Mouse (Mus musculus) lung, postnatal 4 days (tissue): ENCODE measurements around the gene Rps6kb2.

Experiments used
- DNase-seq, 2 experiments: peaks; one replicate each; pipeline ENCODE4 v3.0.0; 2021

The Rps6kb2 gene

GRCm38 (mm10) chr19:4187303-4187702 lies 24.1 kb upstream of the Rps6kb2 start:
- no peak for DNase-seq

GRCm38 (mm10) chr19:4184976-4185975 lies 22.1 kb upstream of the Rps6kb2 start:
- peak; percentile 44 to 55 for DNase-seq

- no peak for DNase-seq
These were observed 20.5 kb upstream of the Rps6kb2 start for GRCm38 (mm10) chr19:4183689-4184088.

- DNase-seq: peak; percentile 75 to 77
These were observed 18.7 kb upstream of the Rps6kb2 start for GRCm38 (mm10) chr19:4181892-4182291.

- DNase-seq: no peak
These were observed 17.3 kb upstream of the Rps6kb2 start for GRCm38 (mm10) chr19:4180411-4180810.

GRCm38 (mm10) chr19:4175368-4175947 lies 12.3 kb upstream of the Rps6kb2 start, which contains the start of gene Carns1:
Gene Carns1 (minus strand): TSS chr19:4175479.
- DNase-seq: peak; percentile 52 to 64

- no peak for DNase-seq
These were observed 9.8 kb upstream of the Rps6kb2 start for GRCm38 (mm10) chr19:4172925-4173324.

GRCm38 (mm10) chr19:4171393-4172290 lies 8.5 kb upstream of the Rps6kb2 start:
- peak; percentile 51 to 81 for DNase-seq

- DNase-seq: no peak
These were observed 7.7 kb upstream of the Rps6kb2 start for GRCm38 (mm10) chr19:4170723-4171392.

GRCm38 (mm10) chr19:4169810-4170209 lies 6.7 kb upstream of the Rps6kb2 start:
- DNase-seq: no peak

- DNase-seq: peak; percentile 100
These were observed 6.2 kb upstream of the Rps6kb2 start for GRCm38 (mm10) chr19:4169378-4169784.

GRCm38 (mm10) chr19:4166678-4167476 lies 3.7 kb upstream of the Rps6kb2 start:
- DNase-seq: no peak

- DNase-seq: no peak
These were observed 1.6 kb upstream of the Rps6kb2 start for GRCm38 (mm10) chr19:4164721-4165120.

- DNase-seq: no peak
These were observed 946 bp upstream of the Rps6kb2 start for GRCm38 (mm10) chr19:4164100-4164499.

- no peak for DNase-seq
These were observed 361 bp upstream of the Rps6kb2 start for GRCm38 (mm10) chr19:4163543-4163887.

GRCm38 (mm10) chr19:4159049-4159448 lies 4.1 kb downstream of the Rps6kb2 start:
- no peak for DNase-seq

GRCm38 (mm10) chr19:4156771-4157170 lies 6.4 kb downstream of the Rps6kb2 start:
- DNase-seq: no peak

- DNase-seq: no peak
These were observed 7.0 kb downstream of the Rps6kb2 start for GRCm38 (mm10) chr19:4156073-4156579.

- DNase-seq: no peak
These were observed 7.7 kb downstream of the Rps6kb2 start for GRCm38 (mm10) chr19:4155223-4156072.
